Mouse (Mus musculus) kidney, postnatal 4 days (tissue): ENCODE results near the gene Gm20812.
"Not testable (repeated sequence)": the region's sequence is repeated elsewhere in the genome, so short reads cannot be mapped to it uniquely, and the experiment has no call there.

Source experiments
- DNase-seq, 2 experiments: peaks; one replicate each; pipeline ENCODE4 v3.0.0; 2021; ENCODE audit warnings: mixed read lengths in 2 of 2

Gene Gm20812

GRCm38 (mm10) chrY:12381681-12382080 lies at the start of gene Gm20812:
Gene Gm20812, plus strand, starts transcription at chrY:12381981.
- not testable (repeated sequence) for DNase-seq
